Mouse (Mus musculus) cerebellum, adult 11-12 months (tissue): Measurements from ENCODE around the gene B230217C12Rik.
A peak's percentile ranks its signal among the peaks of the same experiment; 100 is the strongest.
"Not testable (repeated sequence)": the region's sequence is repeated elsewhere in the genome, so short reads cannot be mapped to it uniquely, and the experiment has no call there.

ENCODE experiments used
- DNase-seq: peaks from one replicate; pipeline ENCODE4 v3.0.0; 2022

B230217C12Rik gene

GRCm38 (mm10) chr11:97826414-97826813 is 14.2 kb upstream of the B230217C12Rik start:
- DNase-seq: no peak

GRCm38 (mm10) chr11:97827654-97828053 is 12.9 kb upstream of the B230217C12Rik start:
- DNase-seq: peak; percentile 2

- DNase-seq: no peak
Measured at GRCm38 (mm10) chr11:97829365-97829764, 11.2 kb upstream of the B230217C12Rik start.

GRCm38 (mm10) chr11:97829913-97830476 is 10.6 kb upstream of the B230217C12Rik start:
- peak; percentile 11 for DNase-seq

GRCm38 (mm10) chr11:97830501-97830900 is 10.1 kb upstream of the B230217C12Rik start:
- DNase-seq: peak; percentile 5

- no peak for DNase-seq
Measured at GRCm38 (mm10) chr11:97832001-97832400, 8.6 kb upstream of the B230217C12Rik start.

- DNase-seq: peak; percentile 9
Measured at GRCm38 (mm10) chr11:97833352-97833751, 7.2 kb upstream of the B230217C12Rik start.

- no peak for DNase-seq
Measured at GRCm38 (mm10) chr11:97836541-97836940, 4.0 kb upstream of the B230217C12Rik start.

GRCm38 (mm10) chr11:97837051-97837450 is 3.5 kb upstream of the B230217C12Rik start:
- not testable (repeated sequence) for DNase-seq

- peak; percentile 29 for DNase-seq
Measured at GRCm38 (mm10) chr11:97837641-97838149, 2.9 kb upstream of the B230217C12Rik start.

- DNase-seq: peak; percentile 32
Measured at GRCm38 (mm10) chr11:97838779-97839440, 1.7 kb upstream of the B230217C12Rik start.

- peak; percentile 27 for DNase-seq
Measured at GRCm38 (mm10) chr11:97839441-97840134, 992 bp upstream of the B230217C12Rik start.

- DNase-seq: peak; percentile 35
Measured at GRCm38 (mm10) chr11:97840135-97840490, 467 bp upstream of the B230217C12Rik start.

- DNase-seq: peak; percentile 95
Measured at GRCm38 (mm10) chr11:97840991-97841661, 546 bp downstream of the B230217C12Rik start.

GRCm38 (mm10) chr11:97842001-97842400 is 1.4 kb downstream of the B230217C12Rik start:
- peak; percentile 61 for DNase-seq

GRCm38 (mm10) chr11:97850367-97850766 is 9.8 kb downstream of the B230217C12Rik start:
- DNase-seq: no peak

GRCm38 (mm10) chr11:97851601-97852000 is 11.0 kb downstream of the B230217C12Rik start:
- DNase-seq: no peak

GRCm38 (mm10) chr11:97855473-97855872 is 14.9 kb downstream of the B230217C12Rik start:
- DNase-seq: no peak

GRCm38 (mm10) chr11:97862148-97862547 is 21.6 kb downstream of the B230217C12Rik start:
- DNase-seq: no peak

GRCm38 (mm10) chr11:97865421-97865820 is 24.8 kb downstream of the B230217C12Rik start:
- no peak for DNase-seq

- no peak for DNase-seq
Measured at GRCm38 (mm10) chr11:97866091-97866888, 25.7 kb downstream of the B230217C12Rik start.

- no peak for DNase-seq
Measured at GRCm38 (mm10) chr11:97867591-97867990, 27.0 kb downstream of the B230217C12Rik start.
